Mouse (Mus musculus): Measurements from ENCODE around the gene Prkcz.

GRCm38 (mm10) chr4:155343415-155344298 is 17.5 kb downstream of the Prkcz start:
- TF ChIP-seq POLR2A (IDR thresholded peaks at IDR 0.05; ENCODE audit: borderline replicate concordance, extremely low read depth, low read depth, low read length) = no peak
- no peak for TF ChIP-seq CTCF (IDR thresholded peaks at IDR 0.05; ENCODE audit: insufficient read depth, low read length)
